ENCODE assay signal across 12 mouse cellular contexts in the genomic region with DNA sequence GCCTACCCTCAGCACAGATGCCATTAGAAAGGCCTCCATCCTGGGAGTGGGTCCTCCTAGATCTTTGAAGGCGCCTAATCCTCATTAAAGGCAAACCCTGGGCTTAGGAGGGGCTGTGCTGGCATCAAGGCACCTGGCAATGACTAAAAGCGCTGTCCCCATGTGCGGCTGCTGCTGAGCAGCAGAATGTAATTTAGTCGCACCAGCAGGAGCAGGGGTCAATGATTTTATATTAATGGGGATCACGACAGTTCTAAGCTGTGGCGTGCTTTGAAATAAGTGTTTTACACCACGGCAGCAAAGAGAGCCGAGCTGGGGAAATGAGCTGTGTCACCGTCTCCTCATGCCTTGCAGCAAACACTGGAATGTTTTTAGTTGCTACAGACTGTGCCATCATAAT.
DNase-seq lines count a peak whose midpoint lies in the region; ATAC-seq lines count a peak whose summit lies in the region.
"Had no signal": no experiment of that assay in that cellular context is flagged by ENCODE, and none has a peak within 500 bp of the region (broad histone marks: within the 10 kb centered on the region; RNA-seq: fewer than 3 reads in every experiment).

No protein-coding gene starts in this region.

- no peaks in the 10 kb centered on the region for H3K36me3 ChIP-seq in forebrain, embryonic 15.5 days
- no peaks in the 10 kb centered on the region for H3K36me3 ChIP-seq in limb, embryonic 10.5 days
- H3K36me3 ChIP-seq: heart, embryonic 12.5 days had no signal

- H3K9ac ChIP-seq in forebrain, embryonic 15.5 days (replicated peaks), result 0 out of 2 replicates have a peak overlapping the region, but pooled peaks have one; percentile 26
- H3K9ac ChIP-seq: heart, embryonic 12.5 days; liver, postnatal 0 days had no signal

- peak; percentile 14 for DNase-seq in embryo, embryonic 11.5 days (ENCODE audit: low read depth, low spot score)
- peak; percentile 35 for DNase-seq in limb, embryonic 10.5 days (ENCODE audit: low spot score)
- peak; percentile 16 for DNase-seq in neural tube, embryonic 10.5 days (ENCODE audit: extremely low spot score, low spot score)
- no peak for DNase-seq in gastrocnemius, postnatal 4 days (ENCODE audit: low spot score in 2 of 2)
- DNase-seq in kidney, postnatal 14 days, result no peak
- no peak for DNase-seq in cerebellum, postnatal 25 days
- DNase-seq in layer of hippocampus, postnatal 14 days (ENCODE audit: low spot score in 2 of 2), result no peak
- DNase-seq: adrenal gland, postnatal 10 days; liver, postnatal 0 days had no signal

- no peak overlapping the region for H3K4me3 ChIP-seq in forebrain, embryonic 15.5 days
- no peak overlapping the region for H3K4me3 ChIP-seq in limb, embryonic 10.5 days
- H3K4me3 ChIP-seq: heart, embryonic 12.5 days had no signal

- no peaks in the 10 kb centered on the region for H3K9me3 ChIP-seq in forebrain, embryonic 15.5 days
- peaks cover 2% of the 10 kb centered on the region; the same call in 1 of the 2 replicates for H3K9me3 ChIP-seq in limb, embryonic 10.5 days (replicated peaks)

- H3K4me2 ChIP-seq in forebrain, embryonic 15.5 days (replicated peaks), result peak overlapping the region; percentile 30
- H3K4me2 ChIP-seq: heart, embryonic 12.5 days had no signal

- H3K27me3 ChIP-seq in forebrain, embryonic 15.5 days, result no peaks in the 10 kb centered on the region
- H3K27me3 ChIP-seq in limb, embryonic 10.5 days (ENCODE audit: low read depth, poor library complexity, severe bottlenecking), result no peaks in the 10 kb centered on the region
- H3K27me3 ChIP-seq: heart, embryonic 12.5 days had no signal

- H3K4me1 ChIP-seq in forebrain, embryonic 15.5 days, result peaks cover 17% of the 10 kb centered on the region
- H3K4me1 ChIP-seq in limb, embryonic 10.5 days, result peaks cover 16% of the 10 kb centered on the region
- H3K4me1 ChIP-seq: heart, embryonic 12.5 days had no signal

- peak; percentile 78 for ATAC-seq in forebrain, embryonic 15.5 days (replicated peaks)
- ATAC-seq: inflammation-experienced regulatory T-cells, adult 6 months; liver, postnatal 0 days had no signal

- 0 out of 2 replicates have a peak overlapping the region, but pooled peaks have one; percentile 19 for H3K27ac ChIP-seq in forebrain, embryonic 15.5 days (replicated peaks)
- no peak overlapping the region for H3K27ac ChIP-seq in limb, embryonic 10.5 days

- 3% methylated on average over 9 of the region's 9 CpGs for WGBS in forebrain, embryonic 15.5 days
- WGBS in limb, embryonic 10.5 days, result 26% methylated on average over 9 of the region's 9 CpGs

Comparison
In these comparisons a context has a peak if more than half of its experiments do, and no peak if none do; other contexts are left out.
1. DNase-seq: peak in embryo, embryonic 11.5 days (single experiment), limb, embryonic 10.5 days (single experiment) and neural tube, embryonic 10.5 days (single experiment); none in gastrocnemius, postnatal 4 days (0 of 2), kidney, postnatal 14 days (single experiment), cerebellum, postnatal 25 days (0 of 2) and layer of hippocampus, postnatal 14 days (0 of 2).